Mouse (Mus musculus) olfactory bulb, adult 2 months (tissue): ENCODE measurements around the gene Aurka. TPM values are rescaled to one million over a fixed set of nuclear protein-coding genes. Genes with fewer than 3 reads are reported as not detected.

ENCODE experiments used
- H3K27ac ChIP-seq: fragments of 200-500 bp; 2 replicates; pipeline ENCODE4 v1.5.1; 2012; ENCODE audit warnings: low read depth, low read length; ENCODE audit not compliant: insufficient read depth
- H3K4me1 ChIP-seq: fragments of 200-500 bp; 2 replicates; pipeline ENCODE4 v1.6.1; 2012; ENCODE audit warnings: low read length; ENCODE audit not compliant: control insufficient read depth, insufficient read depth
- H3K4me3 ChIP-seq: fragments of 200-500 bp; 2 replicates; pipeline ENCODE4 v1.5.1; 2012; ENCODE audit warnings: mild to moderate bottlenecking, low read depth, low read length, moderate library complexity; ENCODE audit not compliant: insufficient read depth
- CTCF ChIP-seq: fragments of 200-500 bp; IDR thresholded peaks from 2 replicates; pipeline ENCODE4 v1.5.1; 2012; ENCODE audit warnings: low read depth, mild to moderate bottlenecking, low read length, moderate library complexity; ENCODE audit not compliant: insufficient read depth
- POLR2A ChIP-seq: fragments of 200-500 bp; IDR thresholded peaks from 2 replicates; pipeline ENCODE4 v1.6.1; 2012; ENCODE audit warnings: mild to moderate bottlenecking, low read depth, low read length, moderate library complexity; ENCODE audit not compliant: insufficient read depth
- WGBS: fragments of 180-500 bp; shearing (Covaris S2); methylation state at CpG from one replicate; pipeline ENCODE4 v1.1.7; 2018; 5-methylcytosine and 5-hydroxymethylcytosine counted together
- polyA plus RNA-seq: library from polyadenylated mRNA; stranded (reverse); fragments of >200 nt; gene quantifications from 2 replicates; pipeline ENCODE4 v1.2.4, GENCODE M21; 2012; ENCODE audit warnings: low replicate concordance; ENCODE audit not compliant: missing spikeins, insufficient read depth, insufficient read length

The Aurka gene
- polyA plus RNA-seq, 1 experiment, result not detected

DNA sequence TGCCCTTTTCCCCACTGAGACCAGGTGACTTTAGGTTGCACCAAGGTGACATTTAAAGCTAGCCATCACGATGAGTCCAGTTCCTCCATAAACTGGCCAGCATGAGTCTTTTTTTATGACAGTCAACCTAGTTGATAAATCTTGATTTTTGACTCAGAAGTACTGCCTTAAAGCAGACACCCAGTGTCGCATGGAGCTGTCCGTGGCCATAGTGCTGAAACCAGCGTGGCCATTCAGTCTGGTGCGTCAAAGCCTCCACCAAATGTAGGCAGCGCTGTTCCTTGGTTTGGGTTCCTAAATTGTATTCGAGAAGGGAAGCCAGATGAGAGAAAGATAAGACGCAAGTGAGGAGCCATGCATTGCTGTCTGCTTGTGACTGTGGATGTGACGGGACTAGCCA is 49.5 kb downstream of the Aurka start:
- TF ChIP-seq CTCF (no peak), POLR2A (no peak)
- Histone ChIP-seq H3K4me1 (no peaks in the 10 kb centered on the region; the same call in 1 of the 2 replicates), H3K4me3 (no peak overlapping the region), H3K27ac (no peak overlapping the region)
- WGBS, result 63% methylated on average over 9 of the region's 9 CpGs

DNA sequence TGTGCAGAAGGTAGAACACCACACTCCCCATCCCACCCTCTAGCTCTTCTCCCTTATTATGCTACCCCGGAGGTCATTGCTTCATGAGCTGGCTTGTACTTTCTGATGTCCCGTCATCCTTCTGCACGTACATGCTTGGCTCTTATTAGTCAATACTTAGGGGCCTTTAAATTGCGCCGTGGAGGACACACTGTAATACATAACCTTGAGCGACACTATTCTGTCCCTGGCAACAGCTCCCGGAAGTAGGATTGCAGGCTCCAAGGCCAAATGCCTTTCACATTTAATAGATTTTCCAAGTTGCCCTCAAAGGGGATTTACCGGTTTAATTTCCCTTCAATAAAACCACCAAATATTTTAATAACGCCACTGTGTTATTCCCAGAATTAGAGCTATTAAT is 58.6 kb downstream of the Aurka start:
- TF ChIP-seq POLR2A, result no peak
- H3K4me1 ChIP-seq, result no peaks in the 10 kb centered on the region
- WGBS, result 91% methylated on average over 9 of the region's 9 CpGs
- H3K27ac ChIP-seq, result no peak overlapping the region
- H3K4me3 ChIP-seq, result no peak overlapping the region

DNA sequence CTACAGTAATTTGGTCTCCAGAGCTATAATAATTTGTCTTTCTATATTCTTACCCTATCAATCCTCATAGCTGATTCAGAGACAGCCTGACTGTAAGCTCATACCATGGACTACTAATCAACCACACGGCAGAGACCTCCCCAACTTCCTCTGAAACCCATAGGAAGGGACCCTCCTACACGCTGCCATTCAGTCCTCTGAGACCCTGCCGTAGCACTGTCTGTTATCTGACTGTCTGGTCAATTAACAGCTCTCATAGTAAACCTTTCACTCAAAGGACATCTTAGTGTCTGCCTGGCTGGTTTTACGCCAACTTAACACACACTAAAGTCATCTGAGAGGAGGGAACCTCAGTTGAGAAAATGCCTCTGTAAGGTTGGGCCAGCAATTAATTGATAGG is 63.8 kb downstream of the Aurka start:
- TF ChIP-seq CTCF, result no peak
- no peak for TF ChIP-seq POLR2A
- no peak overlapping the region for H3K4me3 ChIP-seq
- WGBS, result 79% methylated on average over 4 of the region's 4 CpGs
- no peak overlapping the region for H3K27ac ChIP-seq
- H3K4me1 ChIP-seq, result no peaks in the 10 kb centered on the region

Other genes with a start within 250 kb of the Aurka start
- not detected in 2 replicates for gene Mc3r, start 122.0 kb downstream of the Aurka start, polyA plus RNA-seq
- gene Fam210b, start 25.0 kb downstream of the Aurka start, polyA plus RNA-seq, result not detected in 2 replicates
- gene Cstf1, start 146 bp upstream of the Aurka start, polyA plus RNA-seq, result not detected in 2 replicates
- not detected in 2 replicates for gene Cass4, start 23.3 kb upstream of the Aurka start, polyA plus RNA-seq
- 332 TPM in 1 of 2 replicates, not detected in the other for gene Rtf2, start 70.0 kb upstream of the Aurka start, polyA plus RNA-seq
- not detected in 2 replicates for gene Gcnt7, start 88.1 kb upstream of the Aurka start, polyA plus RNA-seq
- gene Fam209, start 102.0 kb upstream of the Aurka start, polyA plus RNA-seq, result not detected in 2 replicates
- not detected in 2 replicates for gene Tfap2c, start 179.1 kb upstream of the Aurka start, polyA plus RNA-seq